Mouse (Mus musculus) olfactory bulb, adult 2 months (tissue): ENCODE data around the gene Nup160.

Experiments used
- CTCF ChIP-seq: fragments of 200-500 bp; IDR thresholded peaks from 2 replicates; pipeline ENCODE4 v1.5.1; 2012; ENCODE audit warnings: low read depth, mild to moderate bottlenecking, low read length, moderate library complexity; ENCODE audit not compliant: insufficient read depth
- POLR2A ChIP-seq: fragments of 200-500 bp; IDR thresholded peaks from 2 replicates; pipeline ENCODE4 v1.6.1; 2012; ENCODE audit warnings: mild to moderate bottlenecking, low read depth, low read length, moderate library complexity; ENCODE audit not compliant: insufficient read depth

- no peak for TF ChIP-seq CTCF
- TF ChIP-seq POLR2A: no peak
These were observed 72.9 kb downstream of the Nup160 start for GRCm38 (mm10) chr2:90749676-90750459.
